Mouse (Mus musculus) MEL (cell line): ENCODE data around the gene Gbp6. TPM values are rescaled to one million over a fixed set of nuclear protein-coding genes. Genes with fewer than 3 reads are reported as not detected.
A peak's percentile ranks its signal among the peaks of the same experiment; 100 is the strongest.
"Not testable (repeated sequence)": the region's sequence is repeated elsewhere in the genome, so short reads cannot be mapped to it uniquely, and the experiment has no call there.

Experiments used
- DNase-seq: peaks from one replicate; pipeline ENCODE4 v3.0.0; 2011; ENCODE audit warnings: low read depth, low spot score
- H3K27ac ChIP-seq: 2 replicates; pipeline ENCODE4 v1.5.1; 2012; ENCODE audit warnings: low read depth, mild to moderate bottlenecking, control low read depth, low read length, moderate library complexity; ENCODE audit not compliant: control insufficient read depth
- H3K27me3 ChIP-seq, 2 experiments: fragments of 150-350 bp in 1 of 2; sonication (generic) in 1 of 2; 2 replicates each; pipeline ENCODE4 v1.6.1; 2012; ENCODE audit warnings: low read length in 2 of 2, mild to moderate bottlenecking in 2 of 2, improper control_type of control experiment in 1 of 2, moderate library complexity in 1 of 2; ENCODE audit not compliant: insufficient read depth in 2 of 2, control insufficient read depth in 1 of 2
- H3K36me3 ChIP-seq, 2 experiments: 2 replicates each; pipeline ENCODE4 v1.6.1; 2012 to 2014; ENCODE audit warnings: low read length in 2 of 2, improper control_type of control experiment in 1 of 2, inconsistent platforms in 1 of 2, mild to moderate bottlenecking in 1 of 2; ENCODE audit not compliant: insufficient read depth in 2 of 2, control insufficient read depth in 1 of 2
- H3K4me1 ChIP-seq, 2 experiments: fragments of 150-350 bp in 1 of 2; sonication (generic) in 1 of 2; 2 replicates each; pipeline ENCODE4 v1.6.1; 2012; ENCODE audit warnings: low read length in 2 of 2, improper control_type of control experiment in 1 of 2, mild to moderate bottlenecking in 1 of 2; ENCODE audit not compliant: insufficient read depth in 2 of 2, control insufficient read depth in 1 of 2
- H3K4me3 ChIP-seq, 2 experiments: fragments of 150-350 bp in 1 of 2; sonication (generic) in 1 of 2; 2 replicates each; pipeline ENCODE4 v1.5.1; 2012; ENCODE audit warnings: low read depth in 2 of 2, low read length in 2 of 2, mild to moderate bottlenecking in 2 of 2, moderate library complexity in 2 of 2, control low read depth in 1 of 2, improper control_type of control experiment in 1 of 2; ENCODE audit not compliant: control insufficient read depth in 1 of 2, insufficient read depth in 1 of 2
- H3K79me2 ChIP-seq: 2 replicates; pipeline ENCODE4 v1.6.1; 2012; ENCODE audit warnings: mild to moderate bottlenecking, low read length, moderate library complexity; ENCODE audit not compliant: control insufficient read depth, poor library complexity, insufficient read depth
- H3K9ac ChIP-seq: 2 replicates; pipeline ENCODE4 v1.6.1; 2012; ENCODE audit warnings: low read depth, mild to moderate bottlenecking, control low read depth, low read length, moderate library complexity; ENCODE audit not compliant: control insufficient read depth, poor library complexity, severe bottlenecking
- H3K9me3 ChIP-seq: fragments of 150-350 bp; sonication (generic); replicated peaks from 2 replicates; pipeline ENCODE4 v1.6.1; 2012; ENCODE audit warnings: mild to moderate bottlenecking, low read length, improper control_type of control experiment, moderate library complexity; ENCODE audit not compliant: insufficient read depth
- CHD2 ChIP-seq: IDR thresholded peaks from 2 replicates; pipeline ENCODE4 v1.6.1; 2011; ENCODE audit warnings: low read length, improper control_type of control experiment
- CTCF ChIP-seq, 3 experiments: IDR thresholded peaks in 2 of 3; conservative IDR thresholded peaks in 1 of 3; 2 replicates each; pipeline ENCODE4 v1.5.1; 2011 to 2012; ENCODE audit warnings: low read length in 3 of 3, low read depth in 2 of 3, mild to moderate bottlenecking in 2 of 3, improper control_type of control experiment in 1 of 3, inconsistent platforms in 1 of 3, mixed read lengths in 1 of 3, moderate library complexity in 1 of 3; ENCODE audit not compliant: control insufficient read depth in 1 of 3, insufficient read depth in 1 of 3, poor library complexity in 1 of 3, severe bottlenecking in 1 of 3
- E2F4 ChIP-seq: IDR thresholded peaks from 2 replicates; pipeline ENCODE4 v1.6.1; 2011; ENCODE audit warnings: low read depth, low read length, improper control_type of control experiment, borderline replicate concordance
- ELF1 ChIP-seq: IDR thresholded peaks from 2 replicates; pipeline ENCODE4 v1.6.1; 2014; ENCODE audit warnings: low read depth, mild to moderate bottlenecking, inconsistent platforms, low read length, improper control_type of control experiment, moderate library complexity
- EP300 ChIP-seq, 2 experiments: IDR thresholded peaks; 2 replicates each; pipeline ENCODE4 v1.6.1; 2011; ENCODE audit warnings: improper control_type of control experiment in 2 of 2, low read length in 2 of 2, low read depth in 1 of 2, mild to moderate bottlenecking in 1 of 2
- HCFC1 ChIP-seq: IDR thresholded peaks from 2 replicates; pipeline ENCODE4 v1.6.1; 2012; ENCODE audit warnings: low read depth, mild to moderate bottlenecking, inconsistent platforms, low read length, improper control_type of control experiment, moderate library complexity
- JUND ChIP-seq: IDR thresholded peaks from 2 replicates; pipeline ENCODE4 v1.6.1; 2011; ENCODE audit warnings: low read depth, mild to moderate bottlenecking, improper control_type of control experiment, low read length
- KAT2A ChIP-seq: conservative IDR thresholded peaks from 2 replicates; pipeline ENCODE4 v1.6.1; 2012; ENCODE audit warnings: low read depth, low read length, improper control_type of control experiment, inconsistent platforms
- MAZ ChIP-seq: IDR thresholded peaks from 2 replicates; pipeline ENCODE4 v1.6.1; 2012; ENCODE audit warnings: low read depth, mild to moderate bottlenecking, inconsistent platforms, low read length, improper control_type of control experiment
- MYB ChIP-seq: IDR thresholded peaks from 2 replicates; pipeline ENCODE4 v1.6.1; 2011; ENCODE audit warnings: mild to moderate bottlenecking, low read depth, low read length, improper control_type of control experiment
- NELFE ChIP-seq: IDR thresholded peaks from 2 replicates; pipeline ENCODE4 v1.6.1; 2011; ENCODE audit warnings: low read depth, low read length, improper control_type of control experiment
- POLR2AphosphoS5 ChIP-seq: IDR thresholded peaks from 2 replicates; pipeline ENCODE4 v1.6.1; 2012; ENCODE audit warnings: low read depth, borderline replicate concordance, mild to moderate bottlenecking, inconsistent platforms, low read length, moderate library complexity, mixed read lengths
- RAD21 ChIP-seq: IDR thresholded peaks from 2 replicates; pipeline ENCODE4 v1.6.1; 2011; ENCODE audit warnings: mild to moderate bottlenecking, low read depth, low read length, improper control_type of control experiment
- RCOR1 ChIP-seq: IDR thresholded peaks from 2 replicates; pipeline ENCODE4 v1.6.1; 2012; ENCODE audit warnings: low read depth, mild to moderate bottlenecking, inconsistent platforms, low read length, improper control_type of control experiment
- SMC3 ChIP-seq: IDR thresholded peaks from 2 replicates; pipeline ENCODE4 v1.6.1; 2011; ENCODE audit warnings: low read depth, low read length, improper control_type of control experiment
- TBP ChIP-seq: IDR thresholded peaks from 2 replicates; pipeline ENCODE4 v1.8.0; 2011; ENCODE audit warnings: low read depth, low read length, improper control_type of control experiment
- UBTF ChIP-seq: IDR thresholded peaks from 2 replicates; pipeline ENCODE4 v1.6.1; 2012; ENCODE audit warnings: low read depth, mild to moderate bottlenecking, inconsistent platforms, low read length, improper control_type of control experiment, moderate library complexity, borderline replicate concordance; ENCODE audit not compliant: insufficient read depth
- ZC3H11A ChIP-seq: IDR thresholded peaks from 2 replicates; pipeline ENCODE4 v1.6.1; 2012; ENCODE audit warnings: low read depth, mild to moderate bottlenecking, inconsistent platforms, low read length, improper control_type of control experiment
- ZNF384 ChIP-seq: IDR thresholded peaks from 2 replicates; pipeline ENCODE4 v1.6.1; 2012; ENCODE audit warnings: low read depth, mild to moderate bottlenecking, inconsistent platforms, low read length, improper control_type of control experiment
- polyA plus RNA-seq, 2 experiments: library from polyadenylated mRNA; stranded (reverse) in 1 of 2; unstranded in 1 of 2; fragments of >175 nt in 1 of 2; fragments of >200 nt in 1 of 2; gene quantifications; 2 replicates each; pipeline versions ENCODE4 v1.2.1 to v1.2.4; 2012; ENCODE audit warnings: low replicate concordance in 2 of 2, low read depth in 1 of 2; ENCODE audit not compliant: insufficient read length in 2 of 2, insufficient read depth in 1 of 2, missing spikeins in 1 of 2
- total RNA-seq: library from RNA; depleted of rRNA; stranded (reverse); fragments of 300-350 nt; gene quantifications from 2 replicates; pipeline ENCODE4 v1.2.3, GENCODE M21; 2012; rRNA removed

Gene Gbp6
- total RNA-seq (0.15 TPM in 1 of 2 replicates, not detected in the other), polyA plus RNA-seq (not detected)

GRCm38 (mm10) chr5:105293226-105294165 is at the start of gene Gbp6, which contains the start of gene Gm43302:
TSS of gene Gbp6 (minus strand) at chr5:105293698.
TSS of gene Gm43302 (minus strand) at chr5:105293695.
- H3K4me1 ChIP-seq, H3K36me3 ChIP-seq, DNase-seq, H3K27ac ChIP-seq, H3K27me3 ChIP-seq, H3K9me3 ChIP-seq, H3K79me2 ChIP-seq: not testable (repeated sequence)
- H3K9ac ChIP-seq = peak within 1 kb of the TSS; percentile 35; the same call in 1 of the 2 replicates
- H3K4me3 ChIP-seq = peak within 1 kb of the TSS; percentile 57 to 73

- Histone ChIP-seq H3K9me3 (no peaks in the 10 kb centered on the region), H3K79me2 (no peaks in the 10 kb centered on the region), H3K4me1 (no peaks in the 10 kb centered on the region), H3K27me3 (no peaks in the 10 kb centered on the region), H3K4me3 (no peak overlapping the region), H3K27ac (no peak overlapping the region), H3K9ac (no peak overlapping the region), H3K36me3 (no peaks in the 10 kb centered on the region)
- DNase-seq = no peak
- no peak for TF ChIP-seq ZC3H11A
- no peak for TF ChIP-seq CHD2
- no peak for TF ChIP-seq HCFC1
Observed at GRCm38 (mm10) chr5:105341281-105341680, 47.8 kb upstream of the Gbp6 start.

GRCm38 (mm10) chr5:105322543-105322942 is 29.0 kb upstream of the Gbp6 start:
- Histone ChIP-seq H3K79me2 (no peaks in the 10 kb centered on the region), H3K27ac (no peak overlapping the region), H3K36me3 (no peaks in the 10 kb centered on the region), H3K4me1 (no peaks in the 10 kb centered on the region), H3K27me3 (no peaks in the 10 kb centered on the region), H3K9me3 (no peaks in the 10 kb centered on the region), H3K9ac (no peak overlapping the region), H3K4me3 (no peak overlapping the region)
- TF ChIP-seq RCOR1 = no peak
- TF ChIP-seq RAD21 = peak; percentile 59
- TF ChIP-seq HCFC1 = no peak
- TF ChIP-seq EP300 (IDR thresholded peaks at IDR 0.05; ENCODE audit: low read depth in 1 of 2, low read length in 2 of 2) = no peak
- no peak for TF ChIP-seq NELFE
- no peak for TF ChIP-seq MAZ
- TF ChIP-seq ZNF384 = no peak
- TF ChIP-seq CTCF (IDR thresholded peaks at IDR 0.05 in 2 of 3, conservative IDR thresholded peaks at IDR 0.05 in 1 of 3; ENCODE audit: control insufficient read depth in 1 of 3, insufficient read depth in 1 of 3, low read depth in 2 of 3, low read length in 3 of 3, poor library complexity in 1 of 3, severe bottlenecking in 1 of 3) = peak in 2 of 3 experiments; percentile 7 to 42; a peak in 2 of 6 replicates
- TF ChIP-seq POLR2AphosphoS5 = no peak
- TF ChIP-seq E2F4 = no peak
- peak; percentile 41 for TF ChIP-seq SMC3
- no peak for TF ChIP-seq ELF1
- TF ChIP-seq MYB = no peak
- TF ChIP-seq KAT2A = no peak
- no peak for TF ChIP-seq JUND
- TF ChIP-seq TBP = no peak
- no peak for TF ChIP-seq UBTF
- peak; percentile 8 for DNase-seq
